ENCODE assay signal across 11 mouse cellular contexts in genomic region chr6:107531526-107532080, GRCm38 (mm10). TPM values are rescaled to one million over a fixed set of nuclear protein-coding genes. Genes with fewer than 3 reads are reported as not detected.
DNase-seq lines count a peak whose midpoint lies in the region; ATAC-seq and TF ChIP-seq lines count a peak whose summit lies in the region.
"Had no signal": no experiment of that assay in that cellular context is flagged by ENCODE, and none has a peak within 500 bp of the region (broad histone marks: within the 10 kb centered on the region; RNA-seq: fewer than 3 reads in every experiment).

No protein-coding gene starts in this region.

- no peaks in the 10 kb centered on the region for H3K4me1 ChIP-seq in kidney, postnatal 0 days (replicated peaks; ENCODE audit: insufficient read depth, low read length)
- peaks cover 23% of the 10 kb centered on the region for H3K4me1 ChIP-seq in embryonic facial prominence, embryonic 10.5 days
- peaks cover 44% of the 10 kb centered on the region for H3K4me1 ChIP-seq in hindbrain, embryonic 13.5 days (replicated peaks)

- ATAC-seq in kidney, postnatal 0 days (replicated peaks; ENCODE audit: low FRiP score, low read depth): no peak
- ATAC-seq in hindbrain, embryonic 13.5 days (ENCODE audit: low FRiP score): no peak
- no peak for ATAC-seq in frontal cortex, adult (ENCODE audit: low TSS enrichment)

- H3K36me3 ChIP-seq in kidney, postnatal 0 days (ENCODE audit: insufficient read depth, low read length): no peaks in the 10 kb centered on the region
- no peaks in the 10 kb centered on the region for H3K36me3 ChIP-seq in embryonic facial prominence, embryonic 10.5 days (replicated peaks)
- peaks cover 1% of the 10 kb centered on the region; the same call in 1 of the 2 replicates for H3K36me3 ChIP-seq in hindbrain, embryonic 13.5 days
- H3K36me3 ChIP-seq in myocyte (ENCODE audit: control insufficient read depth, insufficient read depth): no peaks in the 10 kb centered on the region
- H3K36me3 ChIP-seq: heart, embryonic 10.5 days had no signal

- no peak overlapping the region for H3K9ac ChIP-seq in kidney, postnatal 0 days (ENCODE audit: low read depth, low read length)
- peak overlapping the region; percentile 97 for H3K9ac ChIP-seq in hindbrain, embryonic 13.5 days

- WGBS in kidney, postnatal 0 days: 57% methylated on average over 8 of the region's 8 CpGs
- WGBS in embryonic facial prominence, embryonic 10.5 days: 31% methylated on average over 8 of the region's 8 CpGs
- WGBS in hindbrain, embryonic 13.5 days: 15% methylated on average over 8 of the region's 8 CpGs

- TF ChIP-seq CTCF in kidney, postnatal 0 days (IDR thresholded peaks at IDR 0.05; ENCODE audit: low read depth): no peak

- H3K27ac ChIP-seq in kidney, postnatal 0 days: no peak overlapping the region
- no peak overlapping the region for H3K27ac ChIP-seq in embryonic facial prominence, embryonic 10.5 days (replicated peaks)
- H3K27ac ChIP-seq in hindbrain, embryonic 13.5 days: peak overlapping the region; percentile 94; the same call in 1 of the 2 replicates
- H3K27ac ChIP-seq: heart, embryonic 10.5 days; macrophage had no signal

- H3K4me3 ChIP-seq in kidney, postnatal 0 days (replicated peaks; ENCODE audit: low read depth, low read length): peak overlapping the region; percentile 47; the same call in 1 of the 2 replicates
- peak overlapping the region; percentile 81 for H3K4me3 ChIP-seq in embryonic facial prominence, embryonic 10.5 days
- peak overlapping the region; percentile 89 for H3K4me3 ChIP-seq in hindbrain, embryonic 13.5 days
- peak overlapping the region; percentile 44 for H3K4me3 ChIP-seq in myocyte

- peaks cover 24% of the 10 kb centered on the region for H3K79me2 ChIP-seq in myocyte (ENCODE audit: control insufficient read depth, insufficient read depth)

- intact Hi-C loops in left cerebral cortex, postnatal 4 days (cut with DNase I): loop anchor here (10.0 kb wide), 2 partner anchors 523 to 727 kb away; partner anchors contain the start of gene Crbn

- H3ac ChIP-seq in myocyte (ENCODE audit: control insufficient read depth, insufficient read length): no peak overlapping the region

- no peak for TF ChIP-seq POLR2A in myocyte (IDR thresholded peaks at IDR 0.05; ENCODE audit: insufficient read length, low read depth)

- H3K27me3 ChIP-seq in kidney, postnatal 0 days (ENCODE audit: insufficient read depth, low read length): no peaks in the 10 kb centered on the region
- peaks cover 32% of the 10 kb centered on the region for H3K27me3 ChIP-seq in embryonic facial prominence, embryonic 10.5 days (replicated peaks; ENCODE audit: low read depth, poor library complexity, severe bottlenecking)
- no peaks in the 10 kb centered on the region for H3K27me3 ChIP-seq in hindbrain, embryonic 13.5 days
- H3K27me3 ChIP-seq in myocyte (ENCODE audit: control insufficient read depth, insufficient read depth, insufficient read length): no peaks in the 10 kb centered on the region

- no peak for DNase-seq in kidney, postnatal 0 days (ENCODE audit: low spot score)
- no peak for DNase-seq in kidney, adult 11 months
- DNase-seq in embryonic facial prominence, embryonic 10.5 days (ENCODE audit: low spot score): peak; percentile 8
- DNase-seq in adrenal gland, adult 18-20 months (ENCODE audit: low spot score in 2 of 2): no peak
- no peak for DNase-seq in left cerebral cortex, postnatal 4 days
- DNase-seq: layer of hippocampus, postnatal 36 days had no signal

- H3K4me2 ChIP-seq in kidney, postnatal 0 days (ENCODE audit: low read length): peak overlapping the region; percentile 74
- H3K4me2 ChIP-seq in hindbrain, embryonic 13.5 days: peak overlapping the region; percentile 62
- H3K4me2 ChIP-seq in myocyte (ENCODE audit: low read depth): peak overlapping the region; percentile 71

- H3K9me3 ChIP-seq in kidney, postnatal 0 days (replicated peaks; ENCODE audit: low read length): no peaks in the 10 kb centered on the region
- H3K9me3 ChIP-seq in embryonic facial prominence, embryonic 10.5 days: no peaks in the 10 kb centered on the region
- no peaks in the 10 kb centered on the region for H3K9me3 ChIP-seq in hindbrain, embryonic 13.5 days
- H3K9me3 ChIP-seq: heart, embryonic 10.5 days had no signal

TF ChIP-seq in myocyte, 11 proteins besides CTCF, POLR2A, EP300 and RAD21:
- TF ChIP-seq TCF3 (IDR thresholded peaks at IDR 0.05; ENCODE audit: insufficient read length, low read depth): no peak
- no peak for TF ChIP-seq MAX (IDR thresholded peaks at IDR 0.05; ENCODE audit: low read depth)
- no peak for TF ChIP-seq E2F4 (IDR thresholded peaks at IDR 0.05; ENCODE audit: insufficient read depth)
- no peak for TF ChIP-seq SRF (IDR thresholded peaks at IDR 0.05; ENCODE audit: control insufficient read depth, insufficient read length, low read depth)
- TF ChIP-seq POLR2AphosphoS2 (IDR thresholded peaks at IDR 0.05; ENCODE audit: insufficient read length, low read depth): no peak
- TF ChIP-seq REST (IDR thresholded peaks at IDR 0.05; ENCODE audit: insufficient read depth, insufficient read length): no peak
- TF ChIP-seq USF1 (IDR thresholded peaks at IDR 0.05; ENCODE audit: low read depth): no peak

RNA-seq across cellular contexts. Expression of gene Lrrn1, which starts 2.0 kb away (rescaled TPM):
- 9.7 and 9.8 TPM in 2 replicates for polyA plus RNA-seq in kidney, postnatal 0 days (2015; fragmentation: Nextera tagmentation; extraction: Ambion mirVana)
- polyA plus RNA-seq in embryonic facial prominence, embryonic 10.5 days (2016; fragmentation: Nextera tagmentation; extraction: Ambion mirVana): 27.4 and 41.5 TPM in 2 replicates
- 94.8 and 97.1 TPM in 2 replicates for polyA plus RNA-seq in hindbrain, embryonic 13.5 days (2015; fragmentation: Nextera tagmentation; extraction: Ambion mirVana)
- polyA plus RNA-seq in myocyte (2012; fragmentation: generic; extraction: Trizol): 42.7 TPM
- 10 to 100 TPM in 1 of 2 experiments, 1 to 10 TPM in 1; 8.0 to 55.6 TPM for total RNA-seq in adrenal gland, adult 18-20 months (2021)
- 10 to 100 TPM; 31.8 to 32.2 TPM for total RNA-seq in left cerebral cortex, postnatal 4 days (2021)
- polyA plus RNA-seq: macrophage had no signal
